Mouse (Mus musculus): ENCODE measurements around the gene Rps6kl1. TPM values are rescaled to one million over a fixed set of nuclear protein-coding genes. Genes with fewer than 3 reads are reported as not detected.
A peak's percentile ranks its signal among the peaks of the same experiment; 100 is the strongest.

Gene Rps6kl1
- polyA plus RNA-seq, 2 experiments, result 0.39 to 0.43 TPM

DNA sequence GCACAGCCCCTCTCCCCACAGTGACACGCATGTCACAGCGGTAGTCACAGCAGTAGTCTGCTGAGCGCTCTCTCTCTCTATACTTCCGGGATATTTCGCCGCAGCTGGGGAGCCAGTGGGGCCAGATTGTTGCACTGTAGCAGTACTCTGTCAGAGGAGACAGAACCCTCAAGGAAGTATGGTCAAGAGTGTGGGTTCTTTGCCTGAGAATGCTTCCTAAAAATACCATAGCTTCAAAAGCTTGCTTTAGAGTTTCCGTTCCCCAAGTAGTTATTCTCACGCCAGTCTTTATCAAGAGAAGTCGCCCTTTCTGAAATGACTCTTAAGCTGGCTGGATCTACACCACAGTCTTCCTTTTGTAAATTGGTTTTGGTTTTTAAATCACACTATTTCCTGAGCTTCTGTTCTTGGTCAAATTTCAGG is 27.9 kb downstream of the Rps6kl1 start:
- WGBS, result 97% methylated on average over 9 of the region's 9 CpGs
- no peaks in the 10 kb centered on the region for H3K4me1 ChIP-seq (ENCODE audit: control insufficient read depth, insufficient read depth, low read length)
- no peak overlapping the region for H3K4me3 ChIP-seq (replicated peaks; ENCODE audit: low read length)
- ATAC-seq (ENCODE audit: low FRiP score, low read depth) (no peak), DNase-seq (ENCODE audit: low spot score) (no peak)
- H3K4me2 ChIP-seq (replicated peaks; ENCODE audit: low read depth, low read length, severe bottlenecking), result no peak overlapping the region
- no peak for TF ChIP-seq POLR2A (IDR thresholded peaks at IDR 0.05; ENCODE audit: borderline replicate concordance, extremely low read depth, insufficient read depth, insufficient read length)
- no peaks in the 10 kb centered on the region for H3K9me3 ChIP-seq (ENCODE audit: control insufficient read depth, low read length)
- H3K27me3 ChIP-seq (ENCODE audit: control insufficient read depth, insufficient read depth, low read length), result no peaks in the 10 kb centered on the region
- peaks cover 87% of the 10 kb centered on the region for H3K36me3 ChIP-seq (ENCODE audit: control insufficient read depth, insufficient read depth, low read length)
- H3K9ac ChIP-seq (ENCODE audit: low read depth, low read length, severe bottlenecking), result no peak overlapping the region
- H3K27ac ChIP-seq (replicated peaks; ENCODE audit: low read depth, low read length), result no peak overlapping the region

DNA sequence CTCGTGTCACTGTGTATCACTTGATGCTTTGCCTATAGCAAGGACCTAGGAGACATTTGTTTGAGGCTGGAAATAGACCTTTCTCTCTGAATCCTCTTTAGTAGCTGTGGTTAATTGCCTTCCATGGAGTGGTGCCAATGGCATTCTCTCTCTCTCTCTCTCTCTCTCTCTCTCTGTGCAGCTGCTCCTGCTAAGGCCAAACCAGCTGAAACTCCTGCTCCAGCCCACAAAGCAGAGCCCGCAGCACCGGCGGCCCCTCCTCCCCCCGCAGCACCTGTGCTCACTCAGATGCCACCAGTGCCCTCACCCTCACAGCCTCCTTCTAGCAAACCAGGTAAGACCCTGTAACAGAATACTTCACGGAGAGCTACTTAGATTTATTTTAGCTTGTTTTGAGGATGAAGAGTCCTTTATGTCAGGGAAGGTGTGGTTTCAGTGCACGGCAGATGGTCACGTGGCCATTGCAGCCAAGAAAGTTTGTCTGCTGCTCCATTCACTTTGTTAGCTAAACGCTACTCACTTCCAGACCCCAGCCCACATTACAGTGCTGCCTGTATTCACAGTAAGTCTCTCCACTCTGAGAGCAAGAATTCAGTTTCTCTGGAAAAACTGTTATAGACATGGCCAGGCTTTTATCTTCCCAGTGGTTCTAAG is 29.1 kb downstream of the Rps6kl1 start:
- no peak for ATAC-seq (ENCODE audit: low FRiP score, low read depth)

DNA sequence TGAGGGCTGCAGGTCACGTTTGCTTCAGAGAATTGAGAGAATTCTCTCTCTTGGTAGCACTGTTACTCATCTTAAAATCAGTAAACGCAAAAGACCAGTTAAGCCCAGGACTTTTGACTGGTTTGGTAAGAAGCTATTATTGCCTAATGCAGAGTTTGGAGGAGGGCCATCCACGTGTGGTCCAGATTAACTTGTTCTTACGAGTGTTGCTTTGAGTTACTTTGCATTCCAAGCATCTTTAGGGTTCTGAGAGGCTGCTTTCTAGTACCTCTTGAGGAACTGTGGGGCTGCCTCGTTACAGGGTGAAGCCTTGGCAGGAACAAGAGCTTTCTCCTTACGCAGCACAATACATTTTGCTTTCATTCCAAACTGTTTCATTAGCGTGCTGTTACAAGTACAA is 35.4 kb downstream of the Rps6kl1 start:
- peaks cover 59% of the 10 kb centered on the region for H3K36me3 ChIP-seq (ENCODE audit: control insufficient read depth, insufficient read depth, low read length)

More for the DNA sequence above, 29.1 kb downstream of the Rps6kl1 start:
- Histone ChIP-seq H3K4me1 (ENCODE audit: control insufficient read depth, insufficient read depth, low read length) (no peaks in the 10 kb centered on the region), H3K4me3 (replicated peaks; ENCODE audit: low read length) (no peak overlapping the region), H3K36me3 (ENCODE audit: control insufficient read depth, insufficient read depth, low read length) (peaks cover 80% of the 10 kb centered on the region), H3K9ac (ENCODE audit: low read depth, low read length, severe bottlenecking) (no peak overlapping the region), H3K27me3 (ENCODE audit: control insufficient read depth, insufficient read depth, low read length) (no peaks in the 10 kb centered on the region), H3K9me3 (ENCODE audit: control insufficient read depth, low read length) (no peaks in the 10 kb centered on the region), H3K4me2 (replicated peaks; ENCODE audit: low read depth, low read length, severe bottlenecking) (no peak overlapping the region), H3K27ac (replicated peaks; ENCODE audit: low read depth, low read length) (no peak overlapping the region)
- TF ChIP-seq POLR2A (IDR thresholded peaks at IDR 0.05; ENCODE audit: borderline replicate concordance, extremely low read depth, insufficient read depth, insufficient read length), result no peak
- DNase-seq (ENCODE audit: low spot score), result peak; percentile 46
- WGBS, result 84% methylated on average over 9 of the region's 9 CpGs

GRCm38 (mm10) chr12:85113917-85114316 is 37.1 kb downstream of the Rps6kl1 start:
- H3K9me3 ChIP-seq (ENCODE audit: control insufficient read depth, low read length), result no peaks in the 10 kb centered on the region
- H3K27me3 ChIP-seq (ENCODE audit: control insufficient read depth, insufficient read depth, low read length), result no peaks in the 10 kb centered on the region
- DNase-seq (ENCODE audit: low spot score) (no peak), ATAC-seq (ENCODE audit: low FRiP score, low read depth) (no peak)
- peaks cover 44% of the 10 kb centered on the region for H3K36me3 ChIP-seq (ENCODE audit: control insufficient read depth, insufficient read depth, low read length)
- 93% methylated on average over 3 of the region's 3 CpGs for WGBS
- peaks cover 18% of the 10 kb centered on the region for H3K4me1 ChIP-seq (ENCODE audit: control insufficient read depth, insufficient read depth, low read length)
- TF ChIP-seq POLR2A (IDR thresholded peaks at IDR 0.05; ENCODE audit: borderline replicate concordance, extremely low read depth, insufficient read depth, insufficient read length), result no peak
- H3K4me3 ChIP-seq (replicated peaks; ENCODE audit: low read length), result no peak overlapping the region
- H3K9ac ChIP-seq (ENCODE audit: low read depth, low read length, severe bottlenecking), result no peak overlapping the region
- no peak overlapping the region for H3K4me2 ChIP-seq (replicated peaks; ENCODE audit: low read depth, low read length, severe bottlenecking)
- H3K27ac ChIP-seq (replicated peaks; ENCODE audit: low read depth, low read length), result no peak overlapping the region

More for the DNA sequence above, 35.4 kb downstream of the Rps6kl1 start:
- no peak overlapping the region for H3K4me3 ChIP-seq (replicated peaks; ENCODE audit: low read length)
- no peak overlapping the region for H3K4me2 ChIP-seq (replicated peaks; ENCODE audit: low read depth, low read length, severe bottlenecking)
- DNase-seq (ENCODE audit: low spot score), result no peak
- 64% methylated on average over 7 of the region's 7 CpGs for WGBS
- no peak overlapping the region for H3K9ac ChIP-seq (ENCODE audit: low read depth, low read length, severe bottlenecking)
- no peaks in the 10 kb centered on the region for H3K27me3 ChIP-seq (ENCODE audit: control insufficient read depth, insufficient read depth, low read length)
- no peak overlapping the region for H3K27ac ChIP-seq (replicated peaks; ENCODE audit: low read depth, low read length)
- TF ChIP-seq POLR2A (IDR thresholded peaks at IDR 0.05; ENCODE audit: borderline replicate concordance, extremely low read depth, insufficient read depth, insufficient read length), result no peak
- no peak for ATAC-seq (ENCODE audit: low FRiP score, low read depth)
- no peaks in the 10 kb centered on the region for H3K9me3 ChIP-seq (ENCODE audit: control insufficient read depth, low read length)
- H3K4me1 ChIP-seq (ENCODE audit: control insufficient read depth, insufficient read depth, low read length), result peaks cover 12% of the 10 kb centered on the region

- WGBS, result 99% methylated on average over 3 of the region's 3 CpGs
- no peak for TF ChIP-seq POLR2A (IDR thresholded peaks at IDR 0.05; ENCODE audit: borderline replicate concordance, extremely low read depth, insufficient read depth, insufficient read length)
- Histone ChIP-seq H3K4me1 (ENCODE audit: control insufficient read depth, insufficient read depth, low read length) (peaks cover 18% of the 10 kb centered on the region), H3K27ac (replicated peaks; ENCODE audit: low read depth, low read length) (no peak overlapping the region), H3K27me3 (ENCODE audit: control insufficient read depth, insufficient read depth, low read length) (no peaks in the 10 kb centered on the region), H3K9me3 (ENCODE audit: control insufficient read depth, low read length) (no peaks in the 10 kb centered on the region), H3K4me3 (replicated peaks; ENCODE audit: low read length) (no peak overlapping the region), H3K36me3 (ENCODE audit: control insufficient read depth, insufficient read depth, low read length) (peaks cover 38% of the 10 kb centered on the region), H3K9ac (ENCODE audit: low read depth, low read length, severe bottlenecking) (no peak overlapping the region), H3K4me2 (replicated peaks; ENCODE audit: low read depth, low read length, severe bottlenecking) (no peak overlapping the region)
- DNase-seq (ENCODE audit: low spot score) (no peak), ATAC-seq (ENCODE audit: low FRiP score, low read depth) (no peak)
Observed at GRCm38 (mm10) chr12:85113337-85113736, 37.7 kb downstream of the Rps6kl1 start.
